Mouse (Mus musculus): Measurements from ENCODE around the gene Arsb. TPM values are rescaled to one million over a fixed set of nuclear protein-coding genes. Genes with fewer than 3 reads are reported as not detected.

Gene Arsb
- polyA plus RNA-seq, 1 experiment: 26.0 TPM

DNA sequence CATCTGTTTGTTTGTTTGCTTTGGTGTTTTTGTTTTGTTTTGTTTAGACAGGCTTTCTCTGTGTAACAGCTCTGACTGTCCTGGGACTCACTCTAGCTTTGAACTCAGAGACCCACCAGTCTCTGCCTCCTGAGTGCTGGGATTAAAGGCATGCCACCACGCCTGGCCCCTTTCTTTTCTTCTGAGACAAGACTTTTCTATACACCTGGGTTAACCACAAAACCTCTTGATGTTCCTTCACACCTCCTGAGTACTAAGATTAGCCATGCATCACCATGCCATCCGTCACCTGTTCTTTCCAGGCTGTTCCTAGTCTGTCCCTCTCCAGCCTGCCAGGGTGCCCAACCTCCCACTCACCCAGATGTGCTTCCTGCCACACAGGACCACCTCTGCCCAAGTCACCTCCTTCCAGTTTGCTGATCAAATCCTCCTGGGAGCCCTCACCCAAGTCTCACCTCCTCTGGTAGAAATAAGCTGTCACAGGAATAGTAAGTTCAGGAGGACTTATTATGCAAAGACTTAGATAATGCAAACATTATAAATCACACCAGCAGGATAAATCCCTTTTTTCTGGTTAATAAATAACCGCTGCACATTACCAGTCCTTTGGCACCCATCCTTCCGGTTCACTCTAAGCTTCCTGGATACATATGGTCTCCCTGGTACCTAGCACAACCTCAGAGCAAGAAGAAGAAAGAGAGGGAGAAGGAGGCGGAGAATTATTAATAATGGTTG, 150.6 kb downstream of the Arsb start:
- Histone ChIP-seq H3K4me1 (ENCODE audit: control insufficient read depth, insufficient read depth, low read length) (no peaks in the 10 kb centered on the region; the same call in 1 of the 2 replicates), H3K4me3 (replicated peaks; ENCODE audit: extremely low read depth, low read depth, low read length) (no peak overlapping the region)
- TF ChIP-seq POLR2A (IDR thresholded peaks at IDR 0.05; ENCODE audit: borderline replicate concordance, extremely low read depth, low read depth, low read length) (no peak), CTCF (IDR thresholded peaks at IDR 0.05; ENCODE audit: insufficient read depth, low read length) (no peak)
- DNase-seq: no peak
- WGBS: 69% methylated on average over 5 of the region's 5 CpGs

DNA sequence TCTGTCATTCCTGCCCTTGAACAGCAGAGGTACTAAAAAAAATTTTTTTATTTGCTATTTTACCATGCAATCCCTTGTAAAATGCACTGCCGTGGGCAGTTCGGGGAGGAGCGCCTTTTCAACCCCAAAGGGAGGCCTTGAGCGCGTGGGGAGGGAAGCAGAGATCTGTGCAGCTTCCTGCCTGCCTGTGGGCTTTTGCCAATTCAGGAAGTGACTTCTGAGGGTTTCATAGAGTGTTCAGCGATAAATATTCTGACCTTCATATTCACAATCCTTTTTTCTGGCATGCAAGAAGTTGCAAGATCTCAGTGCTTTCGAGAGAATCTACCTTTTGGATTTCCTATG, 151.1 kb downstream of the Arsb start:
- DNase-seq: no peak
- no peak for TF ChIP-seq CTCF (IDR thresholded peaks at IDR 0.05; ENCODE audit: insufficient read depth, low read length)
- 30% methylated on average over 7 of the region's 7 CpGs for WGBS
- Histone ChIP-seq H3K4me1 (ENCODE audit: control insufficient read depth, insufficient read depth, low read length) (no peaks in the 10 kb centered on the region; the same call in 1 of the 2 replicates), H3K4me3 (replicated peaks; ENCODE audit: extremely low read depth, low read depth, low read length) (no peak overlapping the region)

DNA sequence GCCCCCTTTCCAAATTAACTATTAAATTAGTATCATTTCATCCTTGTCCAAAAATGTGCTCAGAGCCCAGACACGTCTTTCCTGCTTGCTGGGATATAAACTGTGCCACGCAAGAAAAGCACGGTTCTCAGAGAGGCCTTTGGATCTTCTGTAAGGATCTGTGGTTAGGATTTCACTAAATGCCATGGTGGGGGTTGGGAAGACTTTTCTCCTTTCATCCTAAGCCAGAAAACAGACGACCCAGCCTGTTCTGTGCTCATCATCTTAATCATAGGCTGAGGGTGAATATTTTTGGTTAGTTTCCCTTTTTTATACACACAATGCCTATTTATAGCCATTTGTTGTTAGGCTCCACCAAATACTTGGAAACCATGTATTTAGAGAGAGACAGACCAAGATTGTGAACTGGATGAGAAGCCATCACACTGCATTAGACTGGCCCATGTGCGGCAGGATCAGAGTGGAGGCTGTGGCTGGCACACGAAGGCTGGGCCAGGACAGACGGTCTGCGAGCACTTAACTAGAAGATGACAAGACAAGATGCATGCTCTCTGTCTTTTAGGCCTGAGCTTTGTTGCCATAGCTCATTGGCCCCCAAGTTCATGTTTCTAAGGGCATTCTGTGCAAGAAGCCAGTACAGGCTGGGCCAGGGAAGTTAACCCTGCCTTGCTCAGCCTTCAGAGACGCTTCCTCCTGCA, 153.5 kb downstream of the Arsb start:
- 74% methylated on average over 9 of the region's 9 CpGs for WGBS
- H3K4me3 ChIP-seq (replicated peaks; ENCODE audit: extremely low read depth, low read depth, low read length): no peak overlapping the region
- TF ChIP-seq CTCF (IDR thresholded peaks at IDR 0.05; ENCODE audit: insufficient read depth, low read length) (no peak), POLR2A (IDR thresholded peaks at IDR 0.05; ENCODE audit: borderline replicate concordance, extremely low read depth, low read depth, low read length) (no peak)
- DNase-seq: no peak
- no peaks in the 10 kb centered on the region; the same call in 1 of the 2 replicates for H3K4me1 ChIP-seq (ENCODE audit: control insufficient read depth, insufficient read depth, low read length)

DNA sequence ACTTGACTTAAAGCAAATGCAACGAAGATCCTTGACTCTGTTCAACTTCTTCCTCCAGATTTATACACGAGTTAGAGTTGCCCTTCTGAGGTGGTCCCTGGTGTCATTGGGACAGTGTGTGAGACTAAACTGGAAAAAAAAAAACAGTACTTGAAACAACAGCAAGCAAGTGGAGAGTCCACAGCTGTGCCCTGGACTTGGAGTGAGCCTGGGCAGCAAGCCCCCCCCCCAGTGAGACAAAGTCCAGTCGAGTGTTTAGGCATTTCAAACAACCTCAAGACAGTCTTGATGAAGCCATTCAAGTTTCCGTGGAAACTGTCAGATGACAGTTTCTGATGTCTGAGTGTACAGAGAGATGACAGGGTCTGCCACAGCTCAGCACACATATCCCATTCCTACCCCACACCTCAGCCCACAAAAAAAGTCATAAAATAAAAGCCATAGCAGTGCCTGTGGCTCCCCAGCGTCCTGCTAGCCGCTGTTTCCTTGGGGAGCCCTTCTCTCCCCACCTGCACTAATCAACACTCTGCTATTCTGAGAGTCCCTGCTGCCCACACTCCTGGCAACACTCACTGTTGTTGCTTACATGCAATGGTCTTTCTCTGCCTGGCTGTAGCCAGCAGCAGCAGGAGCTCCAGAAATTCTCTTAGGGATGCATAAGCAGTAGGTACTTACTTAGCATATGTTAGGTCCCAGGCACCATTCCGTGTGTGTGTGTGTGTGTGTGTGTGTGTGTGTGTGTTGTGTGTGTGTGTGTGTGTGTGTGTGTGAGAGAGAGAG, 159.3 kb downstream of the Arsb start:
- WGBS: 71% methylated on average over 7 of the region's 7 CpGs
- Histone ChIP-seq H3K4me1 (ENCODE audit: control insufficient read depth, insufficient read depth, low read length) (no peaks in the 10 kb centered on the region), H3K4me3 (replicated peaks; ENCODE audit: extremely low read depth, low read depth, low read length) (no peak overlapping the region)
- TF ChIP-seq POLR2A (IDR thresholded peaks at IDR 0.05; ENCODE audit: borderline replicate concordance, extremely low read depth, low read depth, low read length) (no peak), CTCF (IDR thresholded peaks at IDR 0.05; ENCODE audit: insufficient read depth, low read length) (no peak)
- DNase-seq: no peak

DNA sequence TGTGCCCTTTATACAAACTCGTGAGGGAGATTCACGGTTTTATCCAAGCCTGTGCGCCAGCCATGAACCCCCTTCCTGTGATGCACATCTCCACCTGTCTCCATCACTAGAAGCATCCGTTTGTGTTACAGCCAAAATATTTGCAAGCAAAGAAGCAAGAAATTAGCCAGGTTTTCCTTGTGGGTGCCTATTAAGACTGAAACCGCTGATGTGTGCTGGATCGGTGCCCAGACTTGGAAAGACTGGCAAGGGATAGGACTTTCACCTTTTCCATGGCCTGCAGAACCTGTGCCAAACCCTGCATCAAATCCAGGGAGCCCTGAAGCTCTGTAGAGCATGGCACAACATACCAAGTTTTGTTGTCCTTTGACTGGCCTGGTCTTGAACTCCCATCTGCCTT, 165.0 kb downstream of the Arsb start:
- H3K4me1 ChIP-seq (ENCODE audit: control insufficient read depth, insufficient read depth, low read length): peaks cover 4% of the 10 kb centered on the region; the same call in 1 of the 2 replicates
- TF ChIP-seq POLR2A (IDR thresholded peaks at IDR 0.05; ENCODE audit: borderline replicate concordance, extremely low read depth, low read depth, low read length) (no peak), CTCF (IDR thresholded peaks at IDR 0.05; ENCODE audit: insufficient read depth, low read length) (no peak)
- H3K4me3 ChIP-seq (replicated peaks; ENCODE audit: extremely low read depth, low read depth, low read length): no peak overlapping the region
- no peak for DNase-seq
- WGBS: 68% methylated on average over 6 of the region's 6 CpGs

DNA sequence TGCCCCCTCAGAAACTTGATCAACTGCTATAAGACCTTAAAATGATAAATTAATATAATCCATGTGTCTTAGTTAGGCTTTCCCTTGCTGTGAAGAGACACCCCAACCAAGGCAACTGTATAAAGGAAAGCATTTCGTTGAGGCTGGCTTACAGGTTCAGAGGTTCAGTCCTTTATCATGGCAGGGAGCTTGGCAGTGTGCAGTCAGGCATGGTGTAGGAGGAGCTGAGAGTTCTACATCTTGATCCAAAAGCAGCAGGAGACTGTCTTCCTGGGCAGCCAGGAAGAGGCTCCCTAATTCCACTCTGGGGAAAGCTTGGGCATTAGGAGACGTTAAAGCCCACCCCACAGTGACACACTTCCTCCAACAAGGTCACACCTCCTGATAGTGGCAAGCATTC, 166.7 kb downstream of the Arsb start:
- DNase-seq: no peak
- H3K4me1 ChIP-seq (ENCODE audit: control insufficient read depth, insufficient read depth, low read length): peaks cover 5% of the 10 kb centered on the region; the same call in 1 of the 2 replicates
- no peak overlapping the region for H3K4me3 ChIP-seq (replicated peaks; ENCODE audit: extremely low read depth, low read depth, low read length)
- WGBS: 54% methylated on average over 2 of the region's 2 CpGs
- TF ChIP-seq CTCF (IDR thresholded peaks at IDR 0.05; ENCODE audit: insufficient read depth, low read length) (no peak), POLR2A (IDR thresholded peaks at IDR 0.05; ENCODE audit: borderline replicate concordance, extremely low read depth, low read depth, low read length) (no peak)

DNA sequence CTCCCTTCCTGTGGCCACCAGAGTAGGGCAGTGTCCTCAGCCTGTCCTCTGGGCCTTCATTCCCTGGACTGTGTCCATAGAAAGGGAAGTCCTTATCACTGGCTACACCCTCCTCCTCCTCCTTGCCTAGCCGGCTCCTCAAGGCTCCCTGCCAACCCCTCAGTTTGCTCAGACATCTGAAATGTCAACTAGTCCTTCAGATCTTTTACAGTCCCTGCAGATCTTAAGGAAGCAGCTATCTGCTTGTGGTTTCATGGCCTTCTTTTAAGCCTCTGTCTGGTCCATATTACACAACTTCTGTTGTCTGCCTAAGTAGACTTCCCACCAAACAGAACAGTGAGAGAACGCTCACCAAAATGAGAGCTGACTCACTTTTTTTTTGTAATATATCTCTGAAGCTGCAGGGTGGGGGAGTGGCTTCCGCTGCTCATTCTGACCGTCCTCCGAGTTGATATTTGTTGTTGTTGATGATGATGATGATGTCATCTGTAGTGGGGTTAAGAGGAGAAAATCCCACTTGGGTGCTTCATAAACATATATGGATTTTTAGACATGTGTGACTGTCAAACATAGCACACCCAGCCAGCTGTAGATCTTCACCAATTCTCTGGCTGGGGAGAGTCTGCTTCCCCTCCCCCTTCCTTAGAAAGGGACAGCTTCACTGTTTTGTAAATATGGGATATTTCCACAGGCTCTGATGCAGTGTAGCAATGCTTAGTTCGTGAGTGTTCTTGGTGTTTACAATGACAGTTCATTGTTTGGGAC, 168.1 kb downstream of the Arsb start:
- Histone ChIP-seq H3K4me1 (ENCODE audit: control insufficient read depth, insufficient read depth, low read length) (peaks cover 5% of the 10 kb centered on the region; the same call in 1 of the 2 replicates), H3K4me3 (replicated peaks; ENCODE audit: extremely low read depth, low read depth, low read length) (no peak overlapping the region)
- TF ChIP-seq POLR2A (IDR thresholded peaks at IDR 0.05; ENCODE audit: borderline replicate concordance, extremely low read depth, low read depth, low read length) (no peak), CTCF (IDR thresholded peaks at IDR 0.05; ENCODE audit: insufficient read depth, low read length) (no peak)
- 45% methylated on average over 6 of the region's 6 CpGs for WGBS
- DNase-seq: no peak

DNA sequence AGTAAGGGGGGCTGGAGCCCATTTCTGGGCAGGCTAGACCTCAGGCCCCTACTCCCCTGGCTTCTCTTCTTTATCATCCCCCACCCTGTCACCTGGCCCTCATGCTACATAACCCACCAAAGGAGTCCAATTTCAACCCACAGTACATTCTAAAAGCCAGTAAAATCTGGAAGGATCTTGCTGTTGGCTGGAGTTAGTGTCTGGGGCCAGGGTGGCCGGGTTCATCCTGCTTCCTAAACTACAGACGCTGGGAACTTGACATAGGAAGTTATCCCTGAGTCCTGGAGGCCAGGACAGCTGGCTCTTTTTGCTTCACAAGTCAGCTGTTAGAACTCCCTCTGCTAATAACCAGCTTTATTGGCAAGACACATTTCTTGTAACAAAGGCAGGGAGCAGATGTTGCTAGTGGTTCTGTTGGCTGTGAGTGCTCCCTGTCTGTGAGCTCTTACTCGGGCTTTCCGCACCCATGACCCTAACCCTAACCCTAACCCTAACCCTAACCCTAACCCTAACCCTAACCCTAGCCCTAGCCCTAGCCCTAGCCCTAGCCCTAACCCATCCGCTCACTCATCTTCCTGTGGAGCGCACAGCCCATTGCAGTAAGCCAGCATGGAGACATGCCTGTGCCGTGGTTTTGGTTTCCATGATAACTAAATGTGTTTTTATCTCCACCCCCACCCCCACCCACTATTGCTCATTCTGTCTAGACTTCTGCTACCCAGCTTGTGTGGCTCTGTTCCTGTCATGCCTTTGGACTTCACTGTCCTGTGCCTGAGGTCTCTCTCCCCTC, 169.5 kb downstream of the Arsb start:
- TF ChIP-seq CTCF (IDR thresholded peaks at IDR 0.05; ENCODE audit: insufficient read depth, low read length): no peak
- no peak for TF ChIP-seq POLR2A (IDR thresholded peaks at IDR 0.05; ENCODE audit: borderline replicate concordance, extremely low read depth, low read depth, low read length)
- Histone ChIP-seq H3K4me3 (replicated peaks; ENCODE audit: extremely low read depth, low read depth, low read length) (no peak overlapping the region), H3K4me1 (ENCODE audit: control insufficient read depth, insufficient read depth, low read length) (peaks cover 5% of the 10 kb centered on the region; the same call in 1 of the 2 replicates)
- DNase-seq: peak; percentile 14
- whole genome bisulfite sequencing: 69% methylated on average over 7 of the region's 7 CpGs
